Mouse (Mus musculus) thymus, adult 18-20 months (tissue): ENCODE data around the gene Ccnl2.

Experiments
- DNase-seq, 2 experiments: peaks; one replicate each; pipeline ENCODE4 v3.0.0; 2022; ENCODE audit warnings: mixed read lengths in 2 of 2

Gene Ccnl2

GRCm38 (mm10) chr4:155790650-155791161 is 21.6 kb upstream of the Ccnl2 start:
- no peak for DNase-seq

GRCm38 (mm10) chr4:155791240-155791933 is 20.9 kb upstream of the Ccnl2 start:
- no peak for DNase-seq

GRCm38 (mm10) chr4:155793730-155794129 is 18.6 kb upstream of the Ccnl2 start:
- DNase-seq, result no peak

- no peak for DNase-seq
These were observed 10.2 kb upstream of the Ccnl2 start for GRCm38 (mm10) chr4:155802075-155802474.

- no peak for DNase-seq
These were observed 9.4 kb upstream of the Ccnl2 start, which contains the start of gene Mrpl20 for GRCm38 (mm10) chr4:155802741-155803339. Mrpl20 (plus strand) TSS chr4:155802878.

GRCm38 (mm10) chr4:155803340-155804041 is 8.8 kb upstream of the Ccnl2 start:
- peak; percentile 89 to 92 for DNase-seq

- DNase-seq, result no peak
These were observed 4.4 kb upstream of the Ccnl2 start for GRCm38 (mm10) chr4:155807841-155808240.

GRCm38 (mm10) chr4:155812665-155813181 is 434 bp downstream of the Ccnl2 start:
- no peak for DNase-seq

GRCm38 (mm10) chr4:155817533-155817932 is 5.2 kb downstream of the Ccnl2 start:
- DNase-seq, result no peak

GRCm38 (mm10) chr4:155821025-155821424 is 8.7 kb downstream of the Ccnl2 start:
- DNase-seq, result no peak

- DNase-seq, result no peak
These were observed 11.2 kb downstream of the Ccnl2 start for GRCm38 (mm10) chr4:155823443-155823842.

GRCm38 (mm10) chr4:155829866-155830265 is 17.6 kb downstream of the Ccnl2 start:
- no peak for DNase-seq

- no peak for DNase-seq
These were observed 18.3 kb downstream of the Ccnl2 start for GRCm38 (mm10) chr4:155830596-155830995.

GRCm38 (mm10) chr4:155831205-155831766 is 19.0 kb downstream of the Ccnl2 start, which contains the start of gene Aurkaip1:
Aurkaip1 (plus strand) TSS chr4:155831272.
- DNase-seq, result peak; percentile 88 to 92

- no peak for DNase-seq
These were observed 19.5 kb downstream of the Ccnl2 start for GRCm38 (mm10) chr4:155831831-155832230.

- no peak for DNase-seq
These were observed 20.0 kb downstream of the Ccnl2 start for GRCm38 (mm10) chr4:155832321-155832720.

- DNase-seq, result no peak
These were observed 20.9 kb downstream of the Ccnl2 start for GRCm38 (mm10) chr4:155833234-155833633.

GRCm38 (mm10) chr4:155833836-155834235 is 21.5 kb downstream of the Ccnl2 start:
- DNase-seq, result peak in 1 of 2 experiments; percentile 48

- no peak for DNase-seq
These were observed 25.2 kb downstream of the Ccnl2 start for GRCm38 (mm10) chr4:155837404-155838010.

GRCm38 (mm10) chr4:155838187-155839153 is 26.2 kb downstream of the Ccnl2 start:
- DNase-seq, result no peak

GRCm38 (mm10) chr4:155839483-155839910 is 27.2 kb downstream of the Ccnl2 start, which contains the start of gene Mxra8:
Mxra8 (plus strand) TSS chr4:155839680.
- DNase-seq, result peak in 1 of 2 experiments; percentile 37
